8 mouse cellular contexts compared by ENCODE assay signal in genomic region chr11:101785143-101785851, GRCm38 (mm10). TPM values are rescaled to one million over a fixed set of nuclear protein-coding genes. Genes with fewer than 3 reads are reported as not detected.
A peak's percentile ranks its signal among the peaks of the same experiment; 100 is the strongest.
DNase-seq lines count a peak whose midpoint lies in the region; ATAC-seq and TF ChIP-seq lines count a peak whose summit lies in the region.

Gene Etv4 (minus strand): TSS chr11:101785371.

- ATAC-seq in heart, embryonic 13.5 days (ENCODE audit: extremely low read depth, insufficient number of reproducible peaks, low FRiP score, low TSS enrichment), result peak; percentile 47; the same call in 1 of the 2 replicates
- ATAC-seq in liver, embryonic 12.5 days, result peak; percentile 73
- ATAC-seq in stomach, embryonic 16.5 days (ENCODE audit: insufficient read depth, low FRiP score), result peak; percentile 90

- no peaks in the 10 kb centered on the region for H3K9me3 ChIP-seq in heart, embryonic 13.5 days
- H3K9me3 ChIP-seq in liver, embryonic 12.5 days (replicated peaks), result no peaks in the 10 kb centered on the region
- no peaks in the 10 kb centered on the region for H3K9me3 ChIP-seq in stomach, embryonic 16.5 days (replicated peaks; ENCODE audit: control insufficient read depth, low read length)

- TF ChIP-seq CTCF in bone marrow macrophage, adult 2 months (IDR thresholded peaks at IDR 0.05; ENCODE audit: low read depth, low read length), result no peak

- H3K4me2 ChIP-seq in heart, embryonic 13.5 days, result peak within 1 kb of the TSS; percentile 99
- peak within 1 kb of the TSS; percentile 82 for H3K4me2 ChIP-seq in liver, embryonic 12.5 days
- H3K4me2 ChIP-seq in stomach, embryonic 16.5 days (ENCODE audit: low read depth, low read length), result peak within 1 kb of the TSS; percentile 81

- no peaks in the 10 kb centered on the region for H3K36me3 ChIP-seq in heart, embryonic 13.5 days
- no peaks in the 10 kb centered on the region for H3K36me3 ChIP-seq in liver, embryonic 12.5 days
- no peaks in the 10 kb centered on the region for H3K36me3 ChIP-seq in stomach, embryonic 16.5 days (ENCODE audit: control insufficient read depth, insufficient read depth, low read length)

- H3K4me3 ChIP-seq in bone marrow macrophage, adult 2 months (ENCODE audit: insufficient read depth, low read length), result peak within 1 kb of the TSS; percentile 62
- H3K4me3 ChIP-seq in heart, embryonic 13.5 days, result peak within 1 kb of the TSS; percentile 66
- peak within 1 kb of the TSS; percentile 55 for H3K4me3 ChIP-seq in liver, embryonic 12.5 days
- peak within 1 kb of the TSS; percentile 57 for H3K4me3 ChIP-seq in stomach, embryonic 16.5 days (replicated peaks; ENCODE audit: low read length)

- DNase-seq in B cell, adult 2 months, result peak; percentile 82 to 85
- peak; percentile 47 for DNase-seq in fat pad, adult 2 months (ENCODE audit: extremely low read depth, low read depth, low spot score)
- peak; percentile 92 for DNase-seq in kidney, postnatal 10 days
- peak; percentile 66 to 82 for DNase-seq in natural killer cell, adult 2 months (ENCODE audit: low spot score in 2 of 2)

- H3K9ac ChIP-seq in heart, embryonic 13.5 days, result peak within 1 kb of the TSS; percentile 80
- peak within 1 kb of the TSS; percentile 29 for H3K9ac ChIP-seq in liver, embryonic 12.5 days
- peak within 1 kb of the TSS; percentile 62 for H3K9ac ChIP-seq in stomach, embryonic 16.5 days (ENCODE audit: low read length)

- H3K27ac ChIP-seq in bone marrow macrophage, adult 2 months (ENCODE audit: insufficient read depth, low read depth, low read length), result no peak within 1 kb of the TSS
- H3K27ac ChIP-seq in heart, embryonic 13.5 days (replicated peaks), result peak within 1 kb of the TSS; percentile 64
- no peak within 1 kb of the TSS for H3K27ac ChIP-seq in liver, embryonic 12.5 days
- peak within 1 kb of the TSS; percentile 10; the same call in 1 of the 2 replicates for H3K27ac ChIP-seq in stomach, embryonic 16.5 days (ENCODE audit: low read length)

- no peak for TF ChIP-seq POLR2A in bone marrow macrophage, adult 2 months (IDR thresholded peaks at IDR 0.05; ENCODE audit: borderline replicate concordance, low read depth, low read length)

- H3K4me1 ChIP-seq in bone marrow macrophage, adult 2 months (ENCODE audit: control insufficient read depth, insufficient read depth, low read length), result peaks cover 5% of the 10 kb centered on the region; the same call in 1 of the 2 replicates
- peaks cover 28% of the 10 kb centered on the region for H3K4me1 ChIP-seq in heart, embryonic 13.5 days
- peaks cover 20% of the 10 kb centered on the region for H3K4me1 ChIP-seq in liver, embryonic 12.5 days
- peaks cover 19% of the 10 kb centered on the region for H3K4me1 ChIP-seq in stomach, embryonic 16.5 days (ENCODE audit: control insufficient read depth, insufficient read depth, low read length)

- WGBS in heart, embryonic 13.5 days, result under 1% methylated on average over 35 of the region's 35 CpGs
- WGBS in liver, embryonic 12.5 days (ENCODE audit: insufficient replicate concordance), result under 1% methylated on average over 35 of the region's 35 CpGs
- under 1% methylated on average over 35 of the region's 35 CpGs for WGBS in stomach, embryonic 16.5 days

- peaks cover 80% of the 10 kb centered on the region for H3K27me3 ChIP-seq in heart, embryonic 13.5 days (replicated peaks)
- H3K27me3 ChIP-seq in liver, embryonic 12.5 days (replicated peaks), result peaks cover 99% of the 10 kb centered on the region
- peaks cover 53% of the 10 kb centered on the region for H3K27me3 ChIP-seq in stomach, embryonic 16.5 days (ENCODE audit: control insufficient read depth, insufficient read depth, low read length)

RNA-seq across cellular contexts. Expression of gene Etv4, which starts in this region (rescaled TPM):
- 1.1 TPM in 1 of 2 replicates, not detected in the other for polyA plus RNA-seq in bone marrow macrophage, adult 2 months (2012; ENCODE audit: insufficient read depth, insufficient read length, missing spikeins)
- polyA plus RNA-seq in heart, embryonic 13.5 days (2015; fragmentation: Nextera tagmentation; extraction: Ambion mirVana), result 8.2 and 9.5 TPM in 2 replicates
- 1.4 and 2.0 TPM in 2 replicates for polyA plus RNA-seq in liver, embryonic 12.5 days (2016; fragmentation: Nextera tagmentation; extraction: Ambion mirVana)
- 4.9 and 6.6 TPM in 2 replicates for polyA plus RNA-seq in stomach, embryonic 16.5 days (2015; fragmentation: Nextera tagmentation; extraction: Ambion mirVana)

Comparison
In these comparisons a context has a peak if more than half of its experiments do, and no peak if none do; other contexts are left out.
1. H3K27ac ChIP-seq: peak in heart, embryonic 13.5 days (single experiment) and stomach, embryonic 16.5 days (single experiment); none in bone marrow macrophage, adult 2 months (single experiment) and liver, embryonic 12.5 days (single experiment).
2. H3K9ac ChIP-seq: peak in every context shown above with its lines; median percentile 80 in heart, embryonic 13.5 days; 62 in stomach, embryonic 16.5 days; 29 in liver, embryonic 12.5 days.
3. Peak in every context shown above with its lines, with median percentiles within 50 percentile points of each other: DNase-seq, H3K4me3 ChIP-seq, ATAC-seq and H3K4me2 ChIP-seq.